9 mouse cellular contexts compared by ENCODE assay signal in the genomic region with DNA sequence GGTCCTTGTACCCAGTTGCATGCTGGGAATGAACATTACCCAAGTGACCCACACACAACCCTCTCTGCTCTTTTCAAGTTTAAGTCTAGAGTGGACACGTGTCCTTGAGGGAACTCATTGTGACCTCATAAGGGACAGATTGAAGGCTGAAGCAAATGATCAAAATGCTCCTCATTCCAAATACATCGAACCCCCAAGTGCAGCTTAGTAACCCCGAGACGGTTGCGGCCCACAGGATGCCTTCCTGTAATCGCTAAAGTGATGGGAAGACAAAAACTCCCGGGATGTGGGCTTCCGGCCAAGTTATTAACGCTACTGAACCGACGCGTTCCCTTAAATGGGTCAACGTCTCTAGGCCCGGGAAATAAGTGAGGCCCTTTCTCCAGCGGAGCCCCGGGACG. TPM values are rescaled to one million over a fixed set of nuclear protein-coding genes. Genes with fewer than 3 reads are reported as not detected.
DNase-seq lines count a peak whose midpoint lies in the region; ATAC-seq and TF ChIP-seq lines count a peak whose summit lies in the region.
"Had no signal": no experiment of that assay in that cellular context is flagged by ENCODE, and none has a peak within 500 bp of the region (broad histone marks: within the 10 kb centered on the region; RNA-seq: fewer than 3 reads in every experiment).

No protein-coding gene starts in this region.

- peaks cover 35% of the 10 kb centered on the region for H3K79me2 ChIP-seq in C2C12 (ENCODE audit: control insufficient read depth, insufficient read depth)

- ATAC-seq in heart, embryonic 11.5 days (replicated peaks; ENCODE audit: insufficient number of reproducible peaks, low FRiP score, low TSS enrichment) = no peak
- ATAC-seq in liver, embryonic 14.5 days (ENCODE audit: insufficient read depth) = no peak

- peak overlapping the region; percentile 90 for H3ac ChIP-seq in C2C12 (ENCODE audit: control insufficient read depth, insufficient read length, low read depth)

- peaks cover 16% of the 10 kb centered on the region for H3K36me3 ChIP-seq in heart, embryonic 11.5 days (ENCODE audit: control insufficient read depth, insufficient read depth, low read length)
- H3K36me3 ChIP-seq in C2C12 (ENCODE audit: control insufficient read depth, insufficient read depth) = peaks cover 27% of the 10 kb centered on the region
- H3K36me3 ChIP-seq in forebrain, embryonic 10.5 days (replicated peaks) = peaks cover 44% of the 10 kb centered on the region
- H3K36me3 ChIP-seq in liver, embryonic 14.5 days (replicated peaks; ENCODE audit: control insufficient read depth, insufficient read depth, low read depth) = peaks cover 28% of the 10 kb centered on the region

- TF ChIP-seq EP300 in liver, embryonic 14.5 days (IDR thresholded peaks at IDR 0.05; ENCODE audit: low read depth) = no peak

- TF ChIP-seq CTCF in C2C12 (IDR thresholded peaks at IDR 0.05; ENCODE audit: control insufficient read depth, insufficient read depth, insufficient read length) = no peak
- no peak for TF ChIP-seq CTCF in liver, embryonic 14.5 days (IDR thresholded peaks at IDR 0.05; ENCODE audit: low read depth)

- H3K27me3 ChIP-seq in heart, embryonic 11.5 days (ENCODE audit: control insufficient read depth, insufficient read depth, low read length) = no peaks in the 10 kb centered on the region
- no peaks in the 10 kb centered on the region for H3K27me3 ChIP-seq in C2C12 (ENCODE audit: control insufficient read depth, insufficient read depth, insufficient read length)
- no peaks in the 10 kb centered on the region for H3K27me3 ChIP-seq in forebrain, embryonic 10.5 days (ENCODE audit: poor library complexity, severe bottlenecking)
- H3K27me3 ChIP-seq in liver, embryonic 14.5 days (ENCODE audit: control insufficient read depth, insufficient read depth, low read length) = no peaks in the 10 kb centered on the region
- H3K27me3 ChIP-seq: Patski had no signal

- intact Hi-C loops in heart, postnatal 25 days (cut with DNase I) = loop anchor here (5.0 kb wide), 1 partner anchor 446 kb away; a partner anchor contains a TSS

- peaks cover 24% of the 10 kb centered on the region for H3K79me3 ChIP-seq in C2C12 (ENCODE audit: low read depth)

- H3K4me2 ChIP-seq in heart, embryonic 11.5 days = peak overlapping the region; percentile 73
- H3K4me2 ChIP-seq in liver, embryonic 14.5 days (ENCODE audit: low read depth) = peak overlapping the region; percentile 92

- H3K4me1 ChIP-seq in heart, embryonic 11.5 days (ENCODE audit: control insufficient read depth, insufficient read depth, low read length) = peaks cover 15% of the 10 kb centered on the region
- H3K4me1 ChIP-seq in forebrain, embryonic 10.5 days = peaks cover 54% of the 10 kb centered on the region
- peaks cover 10 to 26% of the 10 kb centered on the region in 2 experiments for H3K4me1 ChIP-seq in liver, embryonic 14.5 days (replicated peaks; ENCODE audit: control insufficient read depth in 2 of 2, insufficient read depth in 2 of 2, low read length in 1 of 2)

- H3K9ac ChIP-seq in heart, embryonic 11.5 days (ENCODE audit: low read depth, low read length) = peak overlapping the region; percentile 97
- peak overlapping the region; percentile 95 for H3K9ac ChIP-seq in liver, embryonic 14.5 days (replicated peaks)

- H3K27ac ChIP-seq in heart, embryonic 11.5 days (ENCODE audit: low read depth, low read length) = peak overlapping the region; percentile 88
- peak overlapping the region; percentile 95 for H3K27ac ChIP-seq in forebrain, embryonic 10.5 days
- H3K27ac ChIP-seq in liver, embryonic 14.5 days = peak overlapping the region; percentile 66

- no peak for DNase-seq in heart, postnatal 25 days (ENCODE audit: low spot score)
- DNase-seq in forebrain, embryonic 10.5 days (ENCODE audit: extremely low spot score, low spot score) = no peak
- DNase-seq in liver, embryonic 14.5 days (ENCODE audit: low read depth in 3 of 3, low spot score in 3 of 3) = peak in 1 of 3 experiments; percentile 17
- DNase-seq in adrenal gland, adult (ENCODE audit: inconsistent age in 2 of 2, low spot score in 1 of 2) = no peak
- DNase-seq in cerebellum, postnatal 4 days (ENCODE audit: low spot score in 2 of 2) = no peak
- no peak for DNase-seq in layer of hippocampus, adult 11-12 months (ENCODE audit: low spot score)

- peak overlapping the region; percentile 85 for H3K4me3 ChIP-seq in heart, embryonic 11.5 days (ENCODE audit: low read depth, low read length)
- peak overlapping the region; percentile 74 for H3K4me3 ChIP-seq in C2C12 (ENCODE audit: insufficient read depth, poor library complexity, severe bottlenecking)
- peak overlapping the region; percentile 86 for H3K4me3 ChIP-seq in forebrain, embryonic 10.5 days
- H3K4me3 ChIP-seq in liver, embryonic 14.5 days (ENCODE audit: insufficient read depth in 1 of 2, low read depth in 2 of 2, low read length in 2 of 2) = peak overlapping the region; percentile 84 to 95

- no peaks in the 10 kb centered on the region for H3K9me3 ChIP-seq in heart, embryonic 11.5 days (replicated peaks; ENCODE audit: control insufficient read depth, low read length)
- H3K9me3 ChIP-seq in forebrain, embryonic 10.5 days = no peaks in the 10 kb centered on the region
- H3K9me3 ChIP-seq in liver, embryonic 14.5 days (ENCODE audit: control insufficient read depth, low read length) = no peaks in the 10 kb centered on the region

- under 1% methylated on average over 17 of the region's 17 CpGs for WGBS in heart, embryonic 11.5 days (ENCODE audit: insufficient replicate concordance)
- under 1% methylated on average over 17 of the region's 17 CpGs for WGBS in forebrain, embryonic 10.5 days
- under 1% methylated on average over 17 of the region's 17 CpGs for WGBS in liver, embryonic 14.5 days (ENCODE audit: insufficient replicate concordance)

TF ChIP-seq in C2C12, 6 proteins besides CTCF, POLR2A, EP300 and RAD21:
- peak; percentile 29 for TF ChIP-seq USF1 (IDR thresholded peaks at IDR 0.05; ENCODE audit: low read depth)
- TF ChIP-seq CEBPB (IDR thresholded peaks at IDR 0.05; ENCODE audit: low read depth) = no peak
- TF ChIP-seq MYOD1 (IDR thresholded peaks at IDR 0.05; ENCODE audit: control insufficient read depth, insufficient read length, low read depth) = no peak

RNA-seq across cellular contexts. Expression of a gene that starts 0.4 kb away (rescaled TPM):
- polyA plus RNA-seq in heart, embryonic 11.5 days (2014; fragmentation: Nextera tagmentation; extraction: Ambion mirVana) = 296 and 316 TPM in 2 replicates
- 100 to 1,000 TPM; 169 to 207 TPM for total RNA-seq in heart, postnatal 25 days (2021)
- polyA plus RNA-seq in C2C12 (2012; fragmentation: generic; extraction: Trizol) = 516 TPM
- polyA plus RNA-seq in forebrain, embryonic 10.5 days (2016; fragmentation: Nextera tagmentation; extraction: Ambion mirVana) = 249 and 277 TPM in 2 replicates
- polyA plus RNA-seq in liver, embryonic 14.5 days (2012; rRNA removed) = 13.4 and 52.1 TPM in 2 replicates
- 135 and 159 TPM in 2 replicates for polyA plus RNA-seq in liver, embryonic 14.5 days (2014; fragmentation: Nextera tagmentation; extraction: Ambion mirVana)

RNA-seq across cellular contexts. Expression of a gene that starts 4.1 kb away (rescaled TPM):
- 8.1 and 8.7 TPM in 2 replicates for polyA plus RNA-seq in heart, embryonic 11.5 days (2014; fragmentation: Nextera tagmentation; extraction: Ambion mirVana)
- total RNA-seq in heart, postnatal 25 days (2021) = 10 to 100 TPM; 12.3 to 15.2 TPM
- 21.0 TPM for polyA plus RNA-seq in C2C12 (2012; fragmentation: generic; extraction: Trizol)
- 12.3 and 12.9 TPM in 2 replicates for polyA plus RNA-seq in forebrain, embryonic 10.5 days (2016; fragmentation: Nextera tagmentation; extraction: Ambion mirVana)
- polyA plus RNA-seq in liver, embryonic 14.5 days (2012; rRNA removed) = 4.4 and 5.0 TPM in 2 replicates
- 4.7 and 5.2 TPM in 2 replicates for polyA plus RNA-seq in liver, embryonic 14.5 days (2014; fragmentation: Nextera tagmentation; extraction: Ambion mirVana)
